Mouse (Mus musculus) stomach, embryonic 14.5 days (tissue): ENCODE measurements at regions not wholly inside any gene's neighbourhood (a gene's known extent, or its start where the extent isn't known, plus 50 kb on each side); places are given as distances from the start of the nearest gene placed in this dataset.

Source experiments
- ATAC-seq: fragments of 200-750 bp; cut with Nextera tagmentation; 2 replicates; pipeline ENCODE4 v1.8.0; 2017; ENCODE audit warnings: low read depth, moderate TSS enrichment; ENCODE audit not compliant: insufficient number of reproducible peaks, insufficient read depth, low FRiP score
- H3K27ac ChIP-seq: fragments of 300-500 bp; sonication (generic); 2 replicates; pipeline ENCODE4 v1.5.1; 2014; ENCODE audit warnings: mild to moderate bottlenecking, low read length, moderate library complexity, mixed read lengths
- H3K27me3 ChIP-seq: fragments of 300-500 bp; sonication (generic); 2 replicates; pipeline ENCODE4 v1.6.1; 2014; ENCODE audit warnings: low read length, control low read depth, mixed read lengths; ENCODE audit not compliant: control insufficient read depth, insufficient read depth
- H3K36me3 ChIP-seq: fragments of 300-500 bp; sonication (generic); 2 replicates; pipeline ENCODE4 v1.6.1; 2014; ENCODE audit warnings: mild to moderate bottlenecking, control low read depth, low read length, moderate library complexity, mixed read lengths; ENCODE audit not compliant: control insufficient read depth, insufficient read depth
- H3K4me1 ChIP-seq: fragments of 300-500 bp; sonication (generic); 2 replicates; pipeline ENCODE4 v1.6.1; 2014; ENCODE audit warnings: low read length, control low read depth, mixed read lengths; ENCODE audit not compliant: control insufficient read depth, insufficient read depth
- H3K4me2 ChIP-seq: fragments of 300-500 bp; sonication (generic); replicated peaks from 2 replicates; pipeline ENCODE4 v1.6.1; 2014; ENCODE audit warnings: low read depth, low read length, control low read depth
- H3K4me3 ChIP-seq: fragments of 300-500 bp; sonication (generic); 2 replicates; pipeline ENCODE4 v1.5.1; 2014; ENCODE audit warnings: low read depth, low read length, control low read depth
- H3K9ac ChIP-seq: fragments of 300-500 bp; sonication (generic); replicated peaks from 2 replicates; pipeline ENCODE4 v1.6.1; 2014; ENCODE audit warnings: low read depth, mild to moderate bottlenecking, control low read depth, low read length, moderate library complexity, mixed read lengths
- H3K9me3 ChIP-seq: fragments of 300-500 bp; sonication (generic); 2 replicates; pipeline ENCODE4 v1.6.1; 2016; ENCODE audit warnings: low read depth, low read length, control low read depth; ENCODE audit not compliant: control insufficient read depth
- WGBS: fragments of 180-500 bp; shearing (Covaris S2); extraction: QIAGEN DNeasy Blood & Tissue Kit; methylation state at CpG from one replicate; pipeline ENCODE4 v1.1.7; 2014; 5-methylcytosine and 5-hydroxymethylcytosine counted together

DNA sequence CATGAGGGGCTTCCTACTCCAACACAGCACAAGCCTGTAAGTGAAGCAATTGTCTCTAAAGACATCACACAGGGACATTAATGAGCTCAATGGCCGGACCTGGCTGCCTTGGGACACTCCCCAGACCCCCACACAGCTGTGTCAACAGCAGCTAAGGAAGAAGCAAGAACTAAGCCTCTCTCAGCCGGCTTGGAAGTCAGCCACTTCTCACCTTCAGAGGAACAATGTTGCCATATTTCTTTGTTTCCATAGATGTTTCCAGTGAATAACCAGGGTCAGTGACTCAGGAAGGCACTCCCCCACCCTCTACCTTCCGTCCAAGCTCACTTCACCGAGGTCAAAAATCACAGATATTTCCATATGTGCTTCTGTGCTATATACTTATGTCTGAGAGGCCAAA lies 157.0 kb downstream of the Tomm20 start:
- no peak overlapping the region for H3K4me2 ChIP-seq
- no peaks in the 10 kb centered on the region for H3K27me3 ChIP-seq
- no peak overlapping the region for H3K9ac ChIP-seq
- no peak; the same call in 1 of the 2 replicates for ATAC-seq
- H3K27ac ChIP-seq: peak overlapping the region; percentile 36; the same call in 1 of the 2 replicates
- H3K36me3 ChIP-seq: no peaks in the 10 kb centered on the region
- peaks cover 3% of the 10 kb centered on the region; the same call in 1 of the 2 replicates for H3K9me3 ChIP-seq
- H3K4me3 ChIP-seq: no peak overlapping the region
- WGBS: 31% methylated on average over 4 of the region's 4 CpGs
- peaks cover 9% of the 10 kb centered on the region; the same call in 1 of the 2 replicates for H3K4me1 ChIP-seq

DNA sequence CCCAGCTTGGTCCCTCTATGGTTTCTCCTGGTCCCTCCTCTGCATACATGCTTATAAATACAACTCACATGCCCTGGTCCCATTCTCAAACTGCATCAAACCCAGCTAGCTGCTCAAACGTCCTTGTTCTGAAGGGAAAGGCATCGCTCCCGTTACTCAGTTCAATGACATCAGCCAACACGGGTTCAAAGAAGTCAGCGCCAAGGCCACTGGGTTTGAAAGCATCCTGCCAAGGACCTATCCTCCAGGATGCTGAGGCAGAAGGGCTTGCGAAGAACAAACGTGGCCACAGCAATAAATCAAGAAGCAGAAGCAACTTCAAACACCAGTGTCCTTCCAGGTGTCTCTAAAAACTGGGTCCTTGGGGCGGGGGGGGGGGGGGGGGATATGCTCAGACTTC lies 158.2 kb downstream of the Tomm20 start:
- no peak for ATAC-seq
- no peak overlapping the region for H3K4me3 ChIP-seq
- peaks cover 3% of the 10 kb centered on the region; the same call in 1 of the 2 replicates for H3K9me3 ChIP-seq
- H3K36me3 ChIP-seq: no peaks in the 10 kb centered on the region
- H3K27ac ChIP-seq: no peak overlapping the region
- peaks cover 9% of the 10 kb centered on the region; the same call in 1 of the 2 replicates for H3K4me1 ChIP-seq
- H3K4me2 ChIP-seq: no peak overlapping the region
- WGBS: 72% methylated on average over 8 of the region's 8 CpGs
- H3K27me3 ChIP-seq: no peaks in the 10 kb centered on the region
- H3K9ac ChIP-seq: no peak overlapping the region

DNA sequence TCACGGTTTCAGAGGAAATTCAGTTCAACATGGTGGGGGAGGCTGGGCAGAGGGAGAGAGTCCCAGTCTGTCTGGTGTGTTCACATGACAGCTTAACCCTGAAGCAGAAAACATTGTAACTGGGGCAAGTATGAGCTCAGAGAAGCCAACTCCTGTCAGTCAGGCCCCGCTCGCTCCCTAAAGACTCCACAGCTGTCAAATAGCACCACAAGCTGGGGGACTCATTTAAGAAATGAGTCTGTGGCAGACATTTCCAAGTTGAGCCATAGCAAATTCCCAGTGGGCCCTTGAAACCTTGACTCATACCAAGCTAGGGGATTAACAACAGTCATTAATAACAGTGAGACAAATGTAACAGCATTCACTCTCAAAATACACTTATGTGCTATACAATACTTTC lies 160.4 kb downstream of the Tomm20 start:
- Histone ChIP-seq H3K27ac (no peak overlapping the region), H3K36me3 (no peaks in the 10 kb centered on the region), H3K9me3 (peaks cover 3% of the 10 kb centered on the region; the same call in 1 of the 2 replicates), H3K9ac (no peak overlapping the region), H3K27me3 (no peaks in the 10 kb centered on the region), H3K4me3 (no peak overlapping the region), H3K4me2 (no peak overlapping the region), H3K4me1 (peaks cover 9% of the 10 kb centered on the region; the same call in 1 of the 2 replicates)
- ATAC-seq: no peak
- 75% methylated on average over 3 of the region's 3 CpGs for WGBS

DNA sequence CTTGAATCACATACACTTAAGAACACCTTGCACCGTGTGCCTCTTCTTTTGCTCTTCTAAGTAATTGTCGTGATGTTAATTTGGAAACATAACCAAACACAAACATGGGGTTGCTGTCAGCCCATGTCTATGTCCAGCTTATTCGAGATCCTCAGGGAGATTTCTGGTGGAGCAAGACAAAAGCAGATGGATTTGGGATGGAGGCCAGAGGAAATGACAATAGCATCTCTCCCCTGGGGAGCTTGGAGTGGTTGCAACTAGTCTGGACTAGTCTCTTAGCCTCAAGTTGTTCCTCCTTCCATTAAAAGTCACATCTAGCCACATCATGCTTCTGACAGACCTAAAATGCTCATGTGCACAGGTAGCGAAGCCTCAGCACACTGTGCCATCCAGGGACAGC lies 161.0 kb downstream of the Tomm20 start:
- H3K27me3 ChIP-seq: no peaks in the 10 kb centered on the region
- H3K9ac ChIP-seq: no peak overlapping the region
- ATAC-seq: no peak
- WGBS: 87% methylated on average over 4 of the region's 4 CpGs
- H3K27ac ChIP-seq: no peak overlapping the region
- H3K4me2 ChIP-seq: no peak overlapping the region
- no peak overlapping the region for H3K4me3 ChIP-seq
- H3K36me3 ChIP-seq: no peaks in the 10 kb centered on the region
- peaks cover 9% of the 10 kb centered on the region; the same call in 1 of the 2 replicates for H3K4me1 ChIP-seq
- peaks cover 3% of the 10 kb centered on the region; the same call in 1 of the 2 replicates for H3K9me3 ChIP-seq

DNA sequence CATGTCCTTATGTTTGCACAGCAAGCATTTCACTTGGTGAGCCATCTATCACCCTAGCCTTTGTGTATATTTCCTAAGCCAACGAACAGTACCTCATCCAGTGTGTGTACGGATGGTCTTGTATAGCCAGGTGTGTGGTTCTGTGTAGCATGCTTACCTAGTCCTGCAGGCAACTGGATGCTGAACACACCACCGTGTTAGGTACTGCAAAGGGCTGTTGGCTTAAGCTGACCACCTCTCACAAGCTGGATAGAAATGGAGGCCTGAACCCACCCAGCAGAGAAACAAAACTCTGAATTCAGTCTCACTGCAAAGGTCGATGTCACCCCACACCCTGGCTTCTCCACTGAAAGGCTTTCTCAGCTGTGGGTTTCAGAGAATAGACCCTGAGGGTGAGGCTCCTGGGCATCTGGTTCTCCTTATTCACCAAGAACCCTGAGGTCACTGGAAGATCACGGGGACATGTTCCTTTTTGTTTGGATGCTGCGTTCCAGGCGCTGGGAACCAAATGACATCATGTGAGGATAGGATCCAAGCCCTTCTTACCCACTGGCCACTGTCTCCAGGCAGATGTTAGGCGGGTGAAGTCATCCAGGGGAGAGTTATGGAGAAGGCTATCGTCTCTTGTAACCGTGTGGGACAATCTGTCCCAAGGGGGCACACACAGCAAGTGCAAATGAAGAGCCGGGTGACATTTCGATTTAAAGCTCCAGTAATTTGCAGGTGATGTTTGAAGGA lies 161.8 kb downstream of the Tomm20 start:
- Histone ChIP-seq H3K4me2 (no peak overlapping the region), H3K9ac (no peak overlapping the region), H3K9me3 (peaks cover 3% of the 10 kb centered on the region; the same call in 1 of the 2 replicates), H3K4me3 (no peak overlapping the region), H3K4me1 (peaks cover 7% of the 10 kb centered on the region; the same call in 1 of the 2 replicates), H3K36me3 (no peaks in the 10 kb centered on the region), H3K27ac (no peak overlapping the region), H3K27me3 (no peaks in the 10 kb centered on the region)
- ATAC-seq: no peak; the same call in 1 of the 2 replicates
- 71% methylated on average over 12 of the region's 12 CpGs for WGBS

DNA sequence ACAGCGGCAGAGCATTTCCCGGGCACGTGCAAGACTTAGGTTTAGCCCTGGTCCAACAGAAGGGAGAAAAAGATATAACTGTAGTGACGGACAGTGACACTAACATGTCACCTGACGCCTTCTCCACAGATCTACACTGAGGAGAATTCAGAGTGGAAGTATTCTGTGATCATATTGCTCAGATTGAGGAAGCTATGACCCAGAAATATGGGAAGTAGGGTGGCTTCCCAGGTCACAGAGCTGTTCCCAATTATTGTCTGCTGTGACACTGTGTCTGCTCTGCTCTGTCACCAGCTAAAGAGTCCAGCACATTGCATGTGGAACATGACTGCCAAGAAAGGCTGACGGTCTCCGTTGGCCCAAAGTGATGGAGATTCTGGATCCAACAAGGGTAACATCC lies 167.0 kb downstream of the Tomm20 start:
- H3K4me1 ChIP-seq: no peaks in the 10 kb centered on the region
- no peak overlapping the region for H3K4me2 ChIP-seq
- no peak overlapping the region for H3K27ac ChIP-seq
- no peak for ATAC-seq
- WGBS: 91% methylated on average over 7 of the region's 7 CpGs
- H3K4me3 ChIP-seq: no peak overlapping the region
- no peaks in the 10 kb centered on the region for H3K27me3 ChIP-seq
- H3K36me3 ChIP-seq: no peaks in the 10 kb centered on the region
- H3K9me3 ChIP-seq: no peaks in the 10 kb centered on the region
- H3K9ac ChIP-seq: no peak overlapping the region

DNA sequence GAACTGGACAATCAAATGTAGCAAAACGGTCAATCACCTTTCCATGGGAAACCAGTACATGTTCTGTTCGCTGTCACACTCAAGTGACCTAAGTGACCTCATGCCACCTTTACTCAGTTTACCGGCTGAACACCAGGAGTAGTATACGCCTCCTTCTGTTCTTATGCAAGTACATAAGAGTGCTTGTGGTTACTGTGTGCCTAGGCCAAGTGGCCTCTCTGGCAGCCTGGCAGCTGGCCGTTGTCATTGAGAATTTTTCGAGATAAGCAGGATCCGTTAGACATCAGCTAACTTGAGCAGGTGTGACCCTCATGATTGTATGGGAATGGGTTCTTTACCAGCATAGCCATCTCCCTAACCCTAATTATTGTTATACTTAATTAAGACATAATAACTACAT lies 167.5 kb downstream of the Tomm20 start:
- 91% methylated on average over 7 of the region's 7 CpGs for WGBS
- Histone ChIP-seq H3K27ac (no peak overlapping the region), H3K9me3 (no peaks in the 10 kb centered on the region), H3K27me3 (no peaks in the 10 kb centered on the region), H3K36me3 (no peaks in the 10 kb centered on the region), H3K4me1 (no peaks in the 10 kb centered on the region), H3K4me2 (no peak overlapping the region), H3K9ac (no peak overlapping the region), H3K4me3 (no peak overlapping the region)
- no peak for ATAC-seq

DNA sequence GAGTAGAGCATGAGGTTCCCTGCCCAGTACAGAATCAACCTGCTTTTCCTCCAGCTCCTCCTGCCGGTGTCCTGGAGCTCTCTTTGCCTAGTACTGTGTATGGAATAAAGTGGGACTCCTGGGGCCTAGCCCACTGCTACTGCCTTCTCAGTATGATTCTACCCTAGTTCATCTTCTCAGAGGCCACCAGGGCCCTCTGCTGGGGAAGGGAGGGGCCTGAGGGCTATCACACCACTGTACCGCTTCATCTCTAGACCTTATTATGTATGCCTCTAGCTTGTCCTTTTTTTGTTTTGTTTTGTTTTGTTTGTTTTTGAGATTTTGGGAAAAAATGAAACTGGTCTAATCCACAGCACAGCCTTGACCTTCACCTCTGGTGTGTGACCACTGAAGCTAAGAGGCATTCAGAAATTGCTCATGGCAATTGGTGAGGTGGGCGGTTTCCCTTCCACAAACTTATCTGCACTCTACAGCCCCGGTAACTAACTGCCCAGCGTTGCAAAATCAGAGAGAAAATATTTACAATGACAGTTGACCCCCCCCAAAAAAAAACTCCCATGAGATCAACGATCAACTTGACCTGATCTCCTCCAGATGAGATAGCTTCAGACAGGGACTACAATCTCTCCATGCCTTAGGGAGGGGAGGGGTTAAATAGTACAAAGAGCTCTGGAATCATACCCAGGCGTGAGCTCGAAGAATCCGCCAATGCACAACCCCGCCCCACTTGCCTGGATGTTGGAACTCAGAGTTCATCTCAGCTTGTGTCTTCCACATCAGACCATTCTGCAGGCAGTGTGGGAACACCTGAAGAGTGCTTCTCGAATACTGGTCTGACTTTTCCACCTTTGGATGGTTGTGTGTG lies 168.8 kb downstream of the Tomm20 start:
- Histone ChIP-seq H3K4me1 (no peaks in the 10 kb centered on the region), H3K9me3 (no peaks in the 10 kb centered on the region), H3K36me3 (no peaks in the 10 kb centered on the region), H3K9ac (no peak overlapping the region), H3K27me3 (no peaks in the 10 kb centered on the region), H3K27ac (no peak overlapping the region), H3K4me3 (no peak overlapping the region), H3K4me2 (no peak overlapping the region)
- WGBS: 78% methylated on average over 11 of the region's 11 CpGs
- ATAC-seq: no peak
